Mouse (Mus musculus): ENCODE results near the gene Gm13306. TPM values are rescaled to one million over a fixed set of nuclear protein-coding genes. Genes with fewer than 3 reads are reported as not detected.

The Gm13306 gene
- polyA plus RNA-seq, 1 experiment from 2014 or later, result 3.1 TPM

Other genes starting within 250 kb of the Gm13306 start
- gene Gm21541, start 249.8 kb upstream of the Gm13306 start, polyA plus RNA-seq (2014; fragmentation: Nextera tagmentation; extraction: Ambion mirVana), result not detected in 2 replicates
- 8.7 and 9.2 TPM in 2 replicates for gene Gm20878, start 211.9 kb upstream of the Gm13306 start, polyA plus RNA-seq (2014; fragmentation: Nextera tagmentation; extraction: Ambion mirVana)
- 2.1 TPM in 2 replicates for gene Fam205a4, start 187.4 kb upstream of the Gm13306 start, polyA plus RNA-seq (2014; fragmentation: Nextera tagmentation; extraction: Ambion mirVana)
- gene Gm21093, start 118.7 kb upstream of the Gm13306 start, polyA plus RNA-seq (2014; fragmentation: Nextera tagmentation; extraction: Ambion mirVana), result 0.27 TPM in 1 of 2 replicates, not detected in the other
- gene Gm3893, start 62.2 kb upstream of the Gm13306 start, polyA plus RNA-seq (2014; fragmentation: Nextera tagmentation; extraction: Ambion mirVana), result not detected in 2 replicates
- gene Gm13304, start 38.6 kb upstream of the Gm13306 start, polyA plus RNA-seq (2014; fragmentation: Nextera tagmentation; extraction: Ambion mirVana), result 0.31 TPM in 1 of 2 replicates, not detected in the other
- gene Gm13305, start 15.2 kb downstream of the Gm13306 start, polyA plus RNA-seq (2014; fragmentation: Nextera tagmentation; extraction: Ambion mirVana), result 0.46 TPM in 1 of 2 replicates, not detected in the other
- not detected in 2 replicates for gene Gm10600, start 87.2 kb downstream of the Gm13306 start, polyA plus RNA-seq (2014; fragmentation: Nextera tagmentation; extraction: Ambion mirVana)
- gene Ccl21b, start 102.3 kb downstream of the Gm13306 start, polyA plus RNA-seq (2014; fragmentation: Nextera tagmentation; extraction: Ambion mirVana), result not detected in 2 replicates
- gene Gm21953, start 140.8 kb downstream of the Gm13306 start, polyA plus RNA-seq (2014; fragmentation: Nextera tagmentation; extraction: Ambion mirVana), result not detected in 2 replicates
- 0.17 TPM in 1 of 2 replicates, not detected in the other for gene Fam205a3, start 164.9 kb downstream of the Gm13306 start, polyA plus RNA-seq (2014; fragmentation: Nextera tagmentation; extraction: Ambion mirVana)

Measured in hindbrain, embryonic 14.5 days (tissue).